Mouse (Mus musculus) CH12F3 (cell line): Measurements from ENCODE around the gene Zfp322a.

Source experiments
- in situ Hi-C: fragments of 300-500 bp; cut with MboI; formaldehyde crosslinking; loops from 2 replicates; pipeline ENCODE4 v1.14.3; 2020; ENCODE audit warnings: low sequenced_read_pairs

The Zfp322a gene

GRCm38 (mm10) chr13:23317305-23317889, 51.6 kb downstream of the Zfp322a start:
- in situ Hi-C loops: no loop called here

GRCm38 (mm10) chr13:23312909-23313669, 55.9 kb downstream of the Zfp322a start:
- in situ Hi-C loops: no loop called here

- in situ Hi-C loops: no loop called here
Measured at GRCm38 (mm10) chr13:23310036-23310435, 59.0 kb downstream of the Zfp322a start.

DNA sequence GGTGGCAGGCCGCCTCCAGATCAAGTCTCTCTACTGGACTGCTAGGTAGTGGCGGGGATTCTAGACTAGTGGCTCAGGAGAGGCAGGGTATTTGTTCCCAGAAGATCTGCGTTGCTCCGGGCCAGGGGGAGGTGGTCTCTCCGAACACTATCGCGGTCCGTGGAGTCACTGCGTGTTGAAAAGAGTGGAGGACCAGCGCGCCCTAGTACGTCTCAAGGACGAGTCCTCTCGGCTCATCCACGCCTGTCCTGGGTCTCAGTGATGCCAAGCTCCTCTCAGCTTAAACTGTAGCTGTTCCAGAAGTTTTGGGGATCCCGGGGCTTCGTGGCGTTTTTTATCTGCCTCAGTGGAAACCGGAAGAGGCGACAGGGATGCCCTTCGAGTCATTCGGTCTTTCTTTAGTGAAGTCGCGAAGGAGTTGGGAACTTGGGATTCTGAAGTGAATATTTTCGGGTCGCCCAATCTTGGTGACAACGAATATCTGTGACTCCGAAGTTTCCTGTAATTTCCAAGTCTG, 59.5 kb downstream of the Zfp322a start:
- in situ Hi-C loops: loop anchor here (10.0 kb wide), 2 partner anchors 105 to 195 kb away; no protein-coding TSS in a partner anchor

DNA sequence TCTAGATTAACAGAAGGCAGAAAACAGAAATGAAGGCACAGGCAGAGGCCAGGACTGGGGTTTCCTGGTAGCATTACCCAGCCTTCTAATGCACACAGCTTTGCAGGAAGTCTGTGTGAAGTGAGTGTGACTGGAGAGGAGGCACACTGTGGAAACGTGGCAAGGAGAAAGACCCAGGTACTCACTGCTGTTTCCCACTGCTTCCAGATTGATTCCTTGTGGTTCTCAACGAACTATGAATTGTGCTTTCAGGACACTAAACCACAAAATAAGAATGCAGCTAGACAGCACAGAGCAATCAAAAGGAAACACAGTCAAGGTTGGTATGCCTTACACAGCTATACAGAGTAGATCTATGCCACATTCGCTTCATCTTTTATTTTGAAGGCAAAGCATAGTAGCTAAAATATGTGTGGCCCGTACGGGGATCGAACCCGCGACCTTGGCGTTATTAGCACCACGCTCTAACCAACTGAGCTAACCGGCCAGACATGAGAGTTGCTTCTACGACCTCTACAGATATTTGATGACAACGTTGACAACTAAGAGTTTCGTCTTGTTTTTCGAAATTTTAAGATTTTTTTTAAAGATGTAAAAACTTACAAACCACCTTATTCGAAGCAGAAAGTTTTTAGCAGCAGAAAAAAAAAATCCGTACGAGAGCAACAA, 60.2 kb downstream of the Zfp322a start:
- in situ Hi-C loops: loop anchor here (10.0 kb wide), 2 partner anchors 106 to 196 kb away; no protein-coding TSS in a partner anchor

DNA sequence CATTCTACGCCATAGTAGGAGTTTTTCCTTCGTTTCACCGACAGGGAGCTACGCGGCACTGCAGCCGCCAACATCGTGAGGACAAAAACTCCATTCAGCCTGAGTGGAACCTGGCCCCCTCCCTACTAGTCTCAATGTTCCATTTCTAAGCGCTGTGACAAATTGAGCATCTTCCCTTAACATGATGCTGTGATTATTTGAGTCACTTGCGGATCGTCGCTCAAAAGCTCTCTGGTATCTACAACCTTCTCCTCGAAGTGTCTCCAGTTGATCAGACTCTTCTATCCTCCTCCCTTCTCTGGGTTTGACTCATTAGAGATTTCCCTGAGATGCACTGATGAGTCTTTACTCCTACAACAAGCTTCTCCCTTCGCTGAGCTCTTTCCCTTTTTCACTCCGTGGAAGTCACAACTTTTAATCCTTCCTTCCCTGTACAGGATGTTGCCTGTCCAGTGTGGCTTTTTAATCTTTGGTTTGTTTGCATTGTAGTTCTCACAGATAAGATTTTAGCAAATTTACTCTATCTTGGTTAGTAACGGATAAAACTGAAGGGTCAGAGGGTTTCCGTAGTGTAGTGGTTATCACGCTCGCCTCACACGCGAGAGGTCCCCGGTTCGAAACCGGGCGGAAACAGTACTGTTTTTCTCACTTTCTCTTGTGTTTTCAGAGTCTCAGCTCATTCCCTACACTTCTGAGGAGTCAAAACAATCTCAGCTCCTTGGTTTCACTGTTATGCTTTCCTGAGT, 61.8 kb downstream of the Zfp322a start:
- in situ Hi-C loops: loop anchor here (10.0 kb wide), 2 partner anchors 108 to 198 kb away; no protein-coding TSS in a partner anchor

DNA sequence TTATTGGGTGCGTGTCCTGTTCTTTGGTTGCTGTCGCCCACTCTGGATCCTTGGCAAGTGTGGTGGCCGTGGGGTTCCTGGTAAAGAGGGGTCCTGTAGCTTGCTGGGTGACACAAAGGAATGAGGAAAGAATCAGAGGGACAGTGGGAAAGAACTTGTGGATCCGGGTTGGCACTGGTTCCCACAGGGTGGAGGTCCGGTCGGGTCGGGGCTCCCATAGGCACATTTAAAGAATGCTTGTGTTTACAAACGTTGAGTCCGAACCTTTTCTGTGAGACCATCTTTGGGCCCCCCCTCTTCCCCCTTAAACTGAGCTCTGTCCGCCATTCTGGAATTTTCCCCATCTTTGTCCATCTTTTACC, 62.3 kb downstream of the Zfp322a start:
- in situ Hi-C loops: loop anchor here (10.0 kb wide), 2 partner anchors 108 to 198 kb away; no protein-coding TSS in a partner anchor
